Mouse (Mus musculus) heart, embryonic 13.5 days (tissue): Measurements from ENCODE around the gene Polg2. TPM values are rescaled to one million over a fixed set of nuclear protein-coding genes. Genes with fewer than 3 reads are reported as not detected.
A peak's percentile ranks its signal among the peaks of the same experiment; 100 is the strongest.
"Not testable (repeated sequence)": the region's sequence is repeated elsewhere in the genome, so short reads cannot be mapped to it uniquely, and the experiment has no call there.

Experiments used
- ATAC-seq: fragments of 200-750 bp; cut with Nextera tagmentation; 2 replicates; pipeline ENCODE4 v1.8.0; 2017; ENCODE audit warnings: moderate TSS enrichment; ENCODE audit not compliant: insufficient number of reproducible peaks, low FRiP score, low TSS enrichment; ENCODE audit errors: extremely low read depth
- H3K27ac ChIP-seq: fragments of 300-500 bp; sonication (generic); replicated peaks from 2 replicates; pipeline ENCODE4 v1.5.1; 2015; ENCODE audit warnings: moderate library complexity, mild to moderate bottlenecking, inconsistent platforms
- H3K27me3 ChIP-seq: fragments of 300-500 bp; sonication (generic); replicated peaks from 2 replicates; pipeline ENCODE4 v1.6.1; 2015; ENCODE audit warnings: mild to moderate bottlenecking, inconsistent platforms
- H3K36me3 ChIP-seq: fragments of 300-500 bp; sonication (generic); 2 replicates; pipeline ENCODE4 v1.6.1; 2015; ENCODE audit warnings: mild to moderate bottlenecking, inconsistent platforms
- H3K4me1 ChIP-seq: fragments of 300-500 bp; sonication (generic); 2 replicates; pipeline ENCODE4 v1.6.1; 2015; ENCODE audit warnings: inconsistent platforms
- H3K4me2 ChIP-seq: fragments of 300-500 bp; sonication (generic); 2 replicates; pipeline ENCODE4 v1.6.1; 2015; ENCODE audit warnings: inconsistent platforms, mild to moderate bottlenecking, moderate library complexity
- H3K4me3 ChIP-seq: fragments of 300-500 bp; sonication (generic); 2 replicates; pipeline ENCODE4 v1.5.1; 2015; ENCODE audit warnings: moderate library complexity, mild to moderate bottlenecking, inconsistent platforms
- H3K9ac ChIP-seq: fragments of 300-500 bp; sonication (generic); 2 replicates; pipeline ENCODE4 v1.6.1; 2015; ENCODE audit warnings: inconsistent platforms, mild to moderate bottlenecking, moderate library complexity
- H3K9me3 ChIP-seq: fragments of 300-500 bp; sonication (generic); 2 replicates; pipeline ENCODE4 v1.6.1; 2016; ENCODE audit warnings: inconsistent platforms
- WGBS: fragments of 180-500 bp; shearing (Covaris S2); methylation state at CpG from one replicate; pipeline ENCODE4 v1.1.7; 2015; ENCODE audit warnings: mixed read lengths; 5-methylcytosine and 5-hydroxymethylcytosine counted together
- polyA plus RNA-seq: library from polyadenylated mRNA; unstranded; fragments of >200 nt; fragmentation: Nextera tagmentation; extraction: Ambion mirVana; gene quantifications from 2 replicates; pipeline ENCODE4 v1.2.1, GENCODE M21; 2015

Polg2 gene
- polyA plus RNA-seq, 1 experiment from 2014 or later, result 6.1 TPM

- Histone ChIP-seq H3K4me1 (peaks cover 57% of the 10 kb centered on the region), H3K27me3 (no peaks in the 10 kb centered on the region), H3K4me3 (no peak overlapping the region), H3K27ac (no peak overlapping the region), H3K4me2 (no peak overlapping the region), H3K9me3 (no peaks in the 10 kb centered on the region), H3K9ac (no peak overlapping the region), H3K36me3 (peaks cover 87% of the 10 kb centered on the region)
- WGBS, result 87% methylated on average over 3 of the region's 3 CpGs
- ATAC-seq, result no peak
Observed at GRCm38 (mm10) chr11:106817156-106817555, 37.8 kb upstream of the Polg2 start.

- Histone ChIP-seq H3K27ac (no peak overlapping the region), H3K36me3 (peaks cover 91% of the 10 kb centered on the region), H3K4me1 (peaks cover 53% of the 10 kb centered on the region), H3K4me2 (no peak overlapping the region), H3K4me3 (no peak overlapping the region), H3K9me3 (no peaks in the 10 kb centered on the region), H3K9ac (0 out of 2 replicates have a peak overlapping the region, but pooled peaks have one; percentile 33), H3K27me3 (no peaks in the 10 kb centered on the region)
- no peak for ATAC-seq
- WGBS, result 69% methylated on average over 7 of the region's 7 CpGs
Observed at GRCm38 (mm10) chr11:106816316-106816715, 37.0 kb upstream of the Polg2 start.

DNA sequence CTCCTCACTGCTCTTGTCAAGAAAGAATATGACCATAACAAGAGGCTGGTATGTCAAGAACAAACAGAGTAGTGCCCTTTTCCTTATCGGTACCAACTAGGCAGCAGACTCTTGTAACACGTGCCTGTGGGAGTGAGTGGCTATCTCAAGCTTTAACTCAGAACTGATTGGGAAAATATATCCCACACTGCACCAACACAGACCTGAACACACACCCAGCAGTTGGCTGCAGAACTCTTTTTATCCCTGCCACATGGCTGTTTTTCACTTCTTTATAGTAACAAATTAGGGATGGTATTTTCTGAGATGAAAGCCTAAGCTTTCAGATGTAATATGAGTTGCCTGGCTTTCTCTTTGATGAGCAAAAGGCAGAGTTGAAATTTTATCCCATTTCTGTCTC, 36.4 kb upstream of the Polg2 start:
- WGBS, result 70% methylated on average over 2 of the region's 2 CpGs
- ATAC-seq, result no peak

DNA sequence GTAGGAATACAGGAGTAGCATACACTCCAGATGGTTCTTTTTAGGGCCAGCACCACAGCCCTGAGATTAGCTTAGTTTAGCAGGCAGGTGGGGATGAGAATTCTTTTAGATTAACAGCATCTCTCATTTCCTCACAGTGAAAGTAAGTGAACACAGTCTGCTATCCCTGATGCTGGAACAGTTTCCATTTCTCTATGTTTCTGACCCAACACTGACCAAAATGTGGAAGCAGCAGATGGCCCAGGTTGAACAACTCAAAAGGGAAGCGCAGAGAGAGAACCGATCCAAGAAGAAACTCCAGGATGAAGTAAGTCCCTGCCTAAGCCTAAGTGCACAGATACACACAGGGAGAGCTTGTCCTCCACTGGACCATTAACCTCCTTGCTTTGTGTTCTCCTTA, 36.0 kb upstream of the Polg2 start:
- Histone ChIP-seq H3K4me3 (no peak overlapping the region), H3K9ac (no peak overlapping the region), H3K4me1 (peaks cover 43% of the 10 kb centered on the region), H3K4me2 (no peak overlapping the region), H3K9me3 (no peaks in the 10 kb centered on the region), H3K27me3 (no peaks in the 10 kb centered on the region), H3K36me3 (peaks cover 91% of the 10 kb centered on the region), H3K27ac (no peak overlapping the region)
- no peak for ATAC-seq
- 95% methylated on average over 2 of the region's 2 CpGs for WGBS

More for the DNA sequence above, 36.4 kb upstream of the Polg2 start:
- Histone ChIP-seq H3K9ac (no peak overlapping the region), H3K27ac (no peak overlapping the region), H3K4me3 (no peak overlapping the region), H3K9me3 (no peaks in the 10 kb centered on the region), H3K4me1 (peaks cover 47% of the 10 kb centered on the region), H3K36me3 (peaks cover 91% of the 10 kb centered on the region), H3K27me3 (no peaks in the 10 kb centered on the region), H3K4me2 (no peak overlapping the region)

GRCm38 (mm10) chr11:106814601-106815320, 35.4 kb upstream of the Polg2 start:
- H3K4me3 ChIP-seq, result no peak overlapping the region
- H3K4me1 ChIP-seq, result peaks cover 40% of the 10 kb centered on the region
- no peaks in the 10 kb centered on the region for H3K9me3 ChIP-seq
- no peak overlapping the region; the same call in 1 of the 2 replicates for H3K27ac ChIP-seq
- 68% methylated on average over 14 of the region's 14 CpGs for WGBS
- ATAC-seq, result no peak
- no peak overlapping the region for H3K4me2 ChIP-seq
- peaks cover 92% of the 10 kb centered on the region for H3K36me3 ChIP-seq
- no peaks in the 10 kb centered on the region for H3K27me3 ChIP-seq
- 0 out of 2 replicates have a peak overlapping the region, but pooled peaks have one; percentile 14 for H3K9ac ChIP-seq

DNA sequence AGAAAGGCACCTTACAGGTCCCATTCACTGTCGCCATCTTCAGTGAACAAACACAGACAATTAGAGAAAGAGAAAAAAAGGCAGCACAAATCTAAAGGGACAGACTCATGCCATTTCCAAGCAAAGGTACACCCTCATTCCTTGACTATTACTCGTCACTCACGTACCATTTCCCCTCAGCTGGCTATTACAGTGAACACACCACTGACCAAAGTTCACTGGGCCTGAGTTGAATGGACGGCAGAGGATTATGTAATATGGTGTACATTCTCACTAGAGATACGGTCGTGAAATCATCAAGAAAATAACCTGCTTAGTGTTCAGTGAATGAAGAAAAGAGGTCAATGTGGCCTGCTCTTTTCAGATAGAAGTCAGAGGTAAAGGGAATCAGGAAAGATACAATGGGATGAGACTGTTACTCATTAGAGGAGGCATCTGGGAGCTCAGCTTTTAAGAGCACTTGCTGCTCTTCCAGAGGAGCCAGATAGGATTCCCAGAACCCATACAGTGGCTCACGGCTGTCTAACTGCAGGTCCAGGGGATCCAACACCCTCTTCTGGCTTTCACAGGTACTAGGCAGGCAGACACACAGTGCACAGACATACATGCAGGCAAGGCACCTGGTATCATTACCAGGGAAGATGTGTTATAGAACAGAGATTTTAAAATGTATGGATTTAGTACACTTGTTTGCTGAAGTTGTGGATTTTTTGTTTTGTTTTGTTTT, 33.2 kb upstream of the Polg2 start:
- WGBS, result 87% methylated on average over 7 of the region's 7 CpGs

GRCm38 (mm10) chr11:106807442-106807841, 28.1 kb upstream of the Polg2 start:
- not testable (repeated sequence) for H3K27ac ChIP-seq, H3K4me2 ChIP-seq, ATAC-seq, H3K9me3 ChIP-seq, H3K27me3 ChIP-seq, H3K4me1 ChIP-seq, H3K9ac ChIP-seq, H3K4me3 ChIP-seq
- H3K36me3 ChIP-seq, result peaks cover 89% of the 10 kb centered on the region
- 100% methylated on average over 1 of the region's 1 CpGs for WGBS

More for the DNA sequence above, 33.2 kb upstream of the Polg2 start:
- Histone ChIP-seq H3K4me3 (no peak overlapping the region), H3K27me3 (no peaks in the 10 kb centered on the region), H3K9ac (no peak overlapping the region), H3K9me3 (no peaks in the 10 kb centered on the region), H3K27ac (no peak overlapping the region), H3K4me2 (no peak overlapping the region), H3K36me3 (peaks cover 95% of the 10 kb centered on the region), H3K4me1 (peaks cover 18% of the 10 kb centered on the region; the same call in 1 of the 2 replicates)
- ATAC-seq, result no peak

GRCm38 (mm10) chr11:106802069-106802627, 22.8 kb upstream of the Polg2 start:
- no peak overlapping the region for H3K4me2 ChIP-seq
- H3K4me3 ChIP-seq, result no peak overlapping the region
- no peaks in the 10 kb centered on the region for H3K27me3 ChIP-seq
- peaks cover 93% of the 10 kb centered on the region for H3K36me3 ChIP-seq
- H3K4me1 ChIP-seq, result no peaks in the 10 kb centered on the region
- no peak overlapping the region for H3K9ac ChIP-seq
- H3K9me3 ChIP-seq, result peaks cover 5% of the 10 kb centered on the region; the same call in 1 of the 2 replicates
- ATAC-seq, result no peak
- 84% methylated on average over 10 of the region's 10 CpGs for WGBS
- no peak overlapping the region for H3K27ac ChIP-seq

DNA sequence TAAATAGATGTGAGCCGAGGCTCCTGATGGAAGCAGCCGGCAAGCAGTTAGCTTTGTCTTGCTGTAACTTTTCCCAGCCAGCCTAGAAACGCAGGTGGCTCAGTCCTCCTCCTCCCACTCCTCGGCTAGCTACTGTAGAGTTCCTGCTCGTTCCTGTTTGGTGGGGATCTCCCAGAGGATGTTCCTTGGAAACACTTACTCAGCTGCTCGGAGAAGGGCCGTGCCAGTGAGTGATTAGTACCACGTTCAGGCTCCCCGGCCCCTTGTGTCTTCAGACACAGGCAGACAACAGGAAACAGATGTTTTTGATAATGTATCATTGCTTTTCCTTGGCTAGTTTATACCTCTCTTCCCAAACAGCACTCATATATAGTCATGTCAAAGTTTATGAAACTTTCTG, 16.3 kb upstream of the Polg2 start:
- Histone ChIP-seq H3K4me1 (peaks cover 7% of the 10 kb centered on the region), H3K9me3 (peaks cover 5% of the 10 kb centered on the region; the same call in 1 of the 2 replicates), H3K9ac (no peak overlapping the region), H3K27me3 (no peaks in the 10 kb centered on the region), H3K4me2 (no peak overlapping the region), H3K36me3 (peaks cover 89% of the 10 kb centered on the region), H3K27ac (no peak overlapping the region; the same call in 1 of the 2 replicates), H3K4me3 (no peak overlapping the region)
- WGBS, result 54% methylated on average over 9 of the region's 9 CpGs
- no peak for ATAC-seq

DNA sequence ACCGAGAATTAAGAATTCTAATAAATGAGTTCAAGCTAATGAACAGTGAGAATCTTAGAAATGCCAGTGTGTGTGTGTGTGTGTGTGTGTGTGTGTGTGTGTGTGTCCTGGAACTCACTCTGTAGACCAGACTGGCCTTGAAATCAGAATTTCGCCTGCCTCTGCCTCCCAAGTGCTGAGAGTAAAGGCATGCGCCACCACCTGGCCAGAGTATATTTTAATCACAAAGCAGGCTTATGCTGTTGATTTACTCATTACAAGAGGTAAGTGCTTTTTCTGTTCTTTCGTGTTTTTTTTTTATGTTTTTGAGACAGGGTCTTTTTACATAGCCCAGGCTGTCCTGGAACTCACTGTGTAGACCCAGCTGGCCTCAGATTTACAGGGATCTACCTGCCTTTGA, 14.5 kb upstream of the Polg2 start:
- Histone ChIP-seq H3K9me3 (peaks cover 5% of the 10 kb centered on the region; the same call in 1 of the 2 replicates), H3K27me3 (no peaks in the 10 kb centered on the region), H3K27ac (no peak overlapping the region), H3K4me1 (peaks cover 17% of the 10 kb centered on the region), H3K4me3 (no peak overlapping the region), H3K9ac (no peak overlapping the region), H3K36me3 (peaks cover 71% of the 10 kb centered on the region), H3K4me2 (no peak overlapping the region)
- no peak for ATAC-seq
- 78% methylated on average over 4 of the region's 4 CpGs for WGBS

DNA sequence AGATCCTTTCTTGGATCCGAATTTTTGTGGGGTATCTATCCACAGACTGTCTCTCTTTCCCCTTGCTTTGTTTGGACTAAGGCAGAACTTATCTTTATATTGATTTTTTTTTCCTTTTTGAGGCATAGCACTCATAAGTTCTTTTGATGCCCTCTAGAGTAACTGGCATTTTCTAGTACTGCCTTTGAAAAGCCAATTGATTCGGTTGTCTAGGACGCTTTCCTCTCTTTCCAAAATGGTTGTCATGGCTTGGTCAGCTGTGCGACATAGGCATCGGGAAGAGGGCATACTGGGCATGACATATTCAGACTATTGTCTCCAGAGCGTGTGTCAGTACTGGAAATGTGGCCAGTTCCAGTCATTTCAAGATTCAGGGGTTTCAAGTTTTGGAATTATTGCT, 10.3 kb upstream of the Polg2 start:
- WGBS, result under 1% methylated on average over 6 of the region's 6 CpGs
- Histone ChIP-seq H3K4me2 (peak overlapping the region; percentile 93), H3K4me3 (peak overlapping the region; percentile 96), H3K27ac (peak overlapping the region; percentile 100), H3K9me3 (no peaks in the 10 kb centered on the region), H3K9ac (peak overlapping the region; percentile 99), H3K27me3 (no peaks in the 10 kb centered on the region), H3K4me1 (peaks cover 34% of the 10 kb centered on the region), H3K36me3 (peaks cover 56% of the 10 kb centered on the region)
- ATAC-seq, result no peak
